Mouse (Mus musculus) heart, adult 2 months (tissue): ENCODE data around the gene Bscl2. TPM values are rescaled to one million over a fixed set of nuclear protein-coding genes. Genes with fewer than 3 reads are reported as not detected.

Source experiments
- DNase-seq, 2 experiments: peaks; one replicate each; pipeline ENCODE4 v3.0.0; 2021
- H3K27ac ChIP-seq: fragments of 200-600 bp; 2 replicates; pipeline ENCODE4 v1.8.1; 2022
- H3K27me3 ChIP-seq: fragments of 200-500 bp; 2 replicates; pipeline ENCODE4 v1.6.1; 2012; ENCODE audit warnings: mild to moderate bottlenecking, low read length, inconsistent platforms, mixed read lengths; ENCODE audit not compliant: control insufficient read depth, insufficient read depth
- H3K36me3 ChIP-seq: fragments of 200-500 bp; 2 replicates; pipeline ENCODE4 v1.6.1; 2012; ENCODE audit warnings: low read length, inconsistent platforms; ENCODE audit not compliant: control insufficient read depth, insufficient read depth
- H3K4me1 ChIP-seq: fragments of 200-500 bp; 2 replicates; pipeline ENCODE4 v1.6.1; 2011; ENCODE audit warnings: low read length; ENCODE audit not compliant: control insufficient read depth, insufficient read depth
- H3K4me3 ChIP-seq: fragments of 200-600 bp; 2 replicates; pipeline ENCODE4 v1.8.1; 2022
- H3K79me2 ChIP-seq: fragments of 200-500 bp; replicated peaks from 2 replicates; pipeline ENCODE4 v1.6.1; 2012; ENCODE audit warnings: mild to moderate bottlenecking, inconsistent platforms, low read length, moderate library complexity, mixed read lengths; ENCODE audit not compliant: control insufficient read depth, insufficient read depth
- H3K9ac ChIP-seq: fragments of 200-500 bp; 2 replicates; pipeline ENCODE4 v1.6.1; 2012; ENCODE audit warnings: low read depth, mild to moderate bottlenecking, control low read depth, inconsistent platforms, low read length, mixed read lengths
- CTCF ChIP-seq: fragments of 200-600 bp; IDR thresholded peaks from 2 replicates; pipeline ENCODE4 v1.8.1; 2022; ENCODE audit warnings: antibody characterized with exemption, mild to moderate bottlenecking, moderate library complexity
- EP300 ChIP-seq: fragments of 200-500 bp; IDR thresholded peaks from 2 replicates; pipeline ENCODE4 v1.6.1; 2011; ENCODE audit warnings: low read depth, low read length, control low read depth; ENCODE audit not compliant: insufficient read depth
- POLR2A ChIP-seq: fragments of 200-500 bp; IDR thresholded peaks from 2 replicates; pipeline ENCODE4 v1.6.1; 2011; ENCODE audit warnings: mild to moderate bottlenecking, low read depth, low read length, control low read depth; ENCODE audit not compliant: insufficient read depth
- WGBS: fragments of 180-500 bp; shearing (Covaris S2); methylation state at CpG from one replicate; pipeline ENCODE4 v1.1.7; 2018; 5-methylcytosine and 5-hydroxymethylcytosine counted together
- intact Hi-C: fragments of 180-260 bp; cut with DNase I; formaldehyde crosslinking; loops from one replicate; pipeline ENCODE4 v1.15.1; 2025
- polyA plus RNA-seq: library from polyadenylated mRNA; depleted of rRNA; stranded (reverse); fragments of >200 nt; gene quantifications from 2 replicates; pipeline ENCODE4 v1.2.3, GENCODE M21; 2012
- total RNA-seq, 2 experiments: library from RNA; stranded (reverse); gene quantifications; 2 replicates each; pipeline ENCODE4 v1.2.3; 2021

Gene Bscl2
- total and polyA plus RNA-seq, 3 experiments, result 22.6 to 67.7 (median 23.5) TPM

DNA sequence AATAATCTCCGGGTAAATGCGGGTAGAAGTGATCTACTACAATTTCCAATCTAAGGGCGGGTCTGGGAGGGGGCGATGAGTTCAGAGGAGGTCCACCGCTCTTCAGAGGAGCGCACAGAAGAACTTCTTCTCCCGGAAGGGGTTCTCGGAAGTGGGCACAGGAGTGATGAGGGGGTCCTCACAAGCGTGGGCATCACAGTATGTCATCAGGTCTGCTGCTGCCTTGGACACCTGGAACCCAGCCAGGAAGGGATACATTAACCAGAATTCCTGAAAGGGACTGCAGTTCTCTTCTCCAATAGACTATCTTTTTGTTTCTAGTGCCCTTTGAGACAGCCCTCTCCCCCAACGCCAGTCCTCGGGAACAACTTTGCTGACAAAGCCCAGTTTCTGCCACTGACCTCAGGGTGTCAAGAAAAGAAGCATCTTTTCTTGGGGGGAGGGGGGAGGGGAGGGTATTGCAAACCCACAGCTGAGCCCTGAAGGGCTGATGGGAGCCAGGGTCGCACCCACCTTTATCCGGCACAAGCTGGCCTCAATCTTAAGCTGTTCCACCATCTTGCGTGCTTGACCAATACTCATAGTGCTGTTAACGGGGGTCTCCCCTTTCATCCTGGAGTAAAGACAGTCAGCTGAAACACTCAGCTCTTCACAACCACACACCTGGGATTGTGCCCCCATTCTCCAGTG lies 919 bp downstream of the Bscl2 start:
- DNase-seq, result peak in 1 of 2 experiments; percentile 52
- no peaks in the 10 kb centered on the region for H3K27me3 ChIP-seq
- intact Hi-C loops, result no loop called here
- no peaks in the 10 kb centered on the region for H3K79me2 ChIP-seq
- TF ChIP-seq EP300, result no peak
- no peak for TF ChIP-seq CTCF
- TF ChIP-seq POLR2A, result no peak
- H3K9ac ChIP-seq, result peak overlapping the region; percentile 76
- H3K27ac ChIP-seq, result peak overlapping the region; percentile 83
- peak overlapping the region; percentile 61 for H3K4me3 ChIP-seq
- 22% methylated on average over 15 of the region's 15 CpGs for WGBS
- H3K36me3 ChIP-seq, result no peaks in the 10 kb centered on the region
- H3K4me1 ChIP-seq, result peaks cover 5% of the 10 kb centered on the region; the same call in 1 of the 2 replicates

DNA sequence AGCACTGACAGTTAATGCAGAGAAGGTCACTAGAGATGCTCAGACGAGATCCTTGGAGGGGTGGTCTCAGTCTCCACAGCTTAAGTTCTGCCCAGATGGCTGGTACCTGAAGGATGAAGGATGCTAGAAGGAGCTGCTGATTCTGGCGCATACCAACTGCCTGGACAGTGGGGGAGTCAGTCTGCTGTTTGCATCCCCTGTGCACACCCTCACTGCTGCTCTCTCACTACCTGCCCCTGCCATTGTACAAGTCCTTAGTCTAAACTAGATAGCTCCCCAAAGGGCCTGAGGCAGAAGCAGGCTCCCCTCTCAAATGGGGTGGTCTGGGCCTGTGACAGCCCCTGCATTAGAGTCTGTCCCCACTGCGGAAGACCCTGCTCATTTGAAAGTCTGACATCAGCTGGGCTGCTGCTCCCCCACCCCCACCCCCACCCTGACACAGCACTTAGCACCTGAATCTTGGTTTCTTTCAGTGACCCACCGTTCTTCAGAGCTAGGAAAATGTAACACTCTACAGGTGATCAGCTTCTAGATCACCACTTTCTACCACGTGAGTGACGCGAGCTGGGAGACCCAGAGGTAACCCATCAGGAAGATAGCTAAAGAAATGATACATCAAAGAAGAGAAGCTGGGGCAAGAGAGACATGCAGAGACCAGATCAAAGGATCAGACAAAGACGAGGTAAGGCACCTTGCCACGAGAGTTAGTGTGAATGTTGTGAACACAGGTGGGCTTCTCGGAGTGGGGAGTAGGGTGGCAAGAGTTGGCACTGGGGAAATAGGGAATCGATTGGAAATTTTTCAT lies 2.0 kb downstream of the Bscl2 start, which contains the start of gene Gng3:
Gng3 (minus strand) TSS at position 92 of the 805 bp plus-strand sequence.
- TF ChIP-seq POLR2A (no peak), EP300 (no peak), CTCF (no peak)
- Histone ChIP-seq H3K36me3 (no peaks in the 10 kb centered on the region), H3K27me3 (no peaks in the 10 kb centered on the region), H3K4me1 (peaks cover 5% of the 10 kb centered on the region; the same call in 1 of the 2 replicates), H3K79me2 (no peaks in the 10 kb centered on the region), H3K9ac (peak within 1 kb of the TSS; percentile 18), H3K4me3 (peak within 1 kb of the TSS; percentile 61), H3K27ac (peak within 1 kb of the TSS; percentile 83)
- DNase-seq, result no peak
- 87% methylated on average over 11 of the region's 11 CpGs for WGBS
- intact Hi-C loops, result no loop called here

DNA sequence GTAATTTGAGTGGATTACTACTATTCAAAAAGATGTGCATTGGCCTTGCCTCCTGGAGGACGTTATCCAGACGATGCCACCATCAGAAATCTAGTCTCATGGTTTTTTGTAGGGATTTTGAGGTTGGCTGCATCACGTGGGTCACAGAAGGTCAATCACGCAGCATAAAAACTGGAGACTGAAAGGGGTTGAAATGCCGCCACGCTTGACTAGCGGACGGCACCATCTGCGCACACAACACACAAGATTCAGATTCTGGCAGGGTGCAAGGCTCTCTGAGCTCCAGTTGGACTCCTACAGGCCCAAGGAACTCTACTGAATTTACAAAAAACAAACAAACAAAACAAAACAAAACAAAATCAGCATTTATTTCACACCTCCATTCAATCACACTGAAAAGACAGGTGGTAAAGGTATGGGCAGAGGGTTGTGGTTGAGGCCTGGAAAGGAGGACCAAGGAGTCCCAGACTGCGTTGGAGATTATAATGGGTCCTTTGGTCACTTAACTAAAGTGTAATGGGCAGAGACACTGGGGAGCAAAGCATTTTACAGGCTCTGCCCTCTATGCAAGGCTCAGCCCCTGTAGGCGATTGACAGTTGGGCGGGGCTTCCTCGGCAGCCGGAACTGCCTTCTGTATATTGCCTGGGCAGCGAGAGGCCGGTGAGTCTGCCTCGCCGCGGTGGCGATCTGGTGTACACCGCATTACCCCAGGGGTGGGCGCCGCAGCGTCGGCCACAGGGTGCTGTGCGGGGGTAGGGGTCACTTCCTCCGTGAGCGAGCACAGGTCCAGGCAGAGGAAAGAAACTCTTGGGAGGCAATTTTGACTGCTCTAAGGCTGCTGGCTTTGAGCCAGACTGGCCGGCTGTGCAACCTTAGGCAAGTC lies 2.9 kb downstream of the Bscl2 start:
- peak; percentile 72 for TF ChIP-seq POLR2A
- no peak for TF ChIP-seq CTCF
- 0 out of 2 replicates have a peak, but pooled peaks have one; percentile 6 for TF ChIP-seq EP300
- Histone ChIP-seq H3K27ac (peak overlapping the region; percentile 59), H3K79me2 (no peaks in the 10 kb centered on the region), H3K27me3 (no peaks in the 10 kb centered on the region), H3K4me1 (peaks cover 7% of the 10 kb centered on the region; the same call in 1 of the 2 replicates), H3K4me3 (peak overlapping the region; percentile 53), H3K9ac (peak overlapping the region; percentile 69), H3K36me3 (no peaks in the 10 kb centered on the region)
- intact Hi-C loops, result no loop called here
- DNase-seq, result peak; percentile 81 to 85
- 30% methylated on average over 29 of the region's 29 CpGs for WGBS

DNA sequence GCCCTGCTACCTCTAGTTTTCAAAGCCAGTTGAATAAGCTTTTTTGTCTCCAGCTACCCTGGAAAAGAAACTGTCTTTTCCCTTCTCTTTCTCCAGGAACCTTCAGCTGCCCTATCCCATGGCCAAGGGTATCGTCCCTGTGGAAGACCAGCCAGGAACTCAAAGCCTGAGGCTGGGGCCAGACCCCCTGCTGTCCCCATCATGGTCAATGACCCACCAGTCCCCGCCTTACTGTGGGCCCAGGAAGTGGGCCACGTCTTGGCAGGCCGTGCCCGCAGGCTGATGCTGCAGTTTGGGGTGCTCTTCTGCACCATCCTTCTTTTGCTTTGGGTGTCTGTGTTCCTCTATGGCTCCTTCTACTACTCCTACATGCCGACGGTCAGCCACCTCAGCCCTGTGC lies 3.7 kb downstream of the Bscl2 start:
- H3K4me3 ChIP-seq, result peak overlapping the region; percentile 53
- no peaks in the 10 kb centered on the region for H3K79me2 ChIP-seq
- no peaks in the 10 kb centered on the region for H3K27me3 ChIP-seq
- 93% methylated on average over 7 of the region's 7 CpGs for WGBS
- H3K27ac ChIP-seq, result peak overlapping the region; percentile 59; the same call in 1 of the 2 replicates
- H3K4me1 ChIP-seq, result peaks cover 7% of the 10 kb centered on the region; the same call in 1 of the 2 replicates
- intact Hi-C loops, result no loop called here
- no peaks in the 10 kb centered on the region for H3K36me3 ChIP-seq
- H3K9ac ChIP-seq, result no peak overlapping the region
- no peak for DNase-seq
- TF ChIP-seq EP300, result no peak
- no peak for TF ChIP-seq CTCF

DNA sequence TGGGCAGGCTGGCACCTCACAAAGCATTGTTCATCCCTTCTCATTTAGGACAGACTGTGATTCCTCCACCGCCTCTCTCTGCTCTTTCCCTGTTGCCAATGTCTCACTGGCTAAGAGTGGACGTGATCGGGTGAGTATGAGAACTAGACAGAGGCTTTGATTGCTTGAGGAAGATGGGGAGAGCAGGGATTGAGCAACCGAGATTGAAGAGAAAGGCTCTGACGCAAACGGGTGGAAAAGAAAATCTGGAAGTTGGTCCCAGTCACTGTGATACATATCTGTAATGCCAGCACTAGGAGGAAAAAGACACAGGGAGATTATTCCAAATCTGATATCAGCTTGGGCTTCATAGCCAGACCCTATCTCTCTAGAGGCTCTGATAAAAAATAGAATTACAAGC lies 5.7 kb downstream of the Bscl2 start:
- Histone ChIP-seq H3K9ac (no peak overlapping the region), H3K36me3 (no peaks in the 10 kb centered on the region), H3K27me3 (no peaks in the 10 kb centered on the region), H3K27ac (no peak overlapping the region), H3K4me3 (no peak overlapping the region), H3K79me2 (no peaks in the 10 kb centered on the region), H3K4me1 (peaks cover 7% of the 10 kb centered on the region; the same call in 1 of the 2 replicates)
- WGBS, result 86% methylated on average over 6 of the region's 6 CpGs
- intact Hi-C loops, result no loop called here
- TF ChIP-seq EP300, result no peak
- TF ChIP-seq CTCF, result no peak
- no peak for TF ChIP-seq POLR2A
- DNase-seq, result no peak
